Mouse (Mus musculus) kidney, postnatal 0 days (tissue): ENCODE results near the gene Sprr2h. TPM values are rescaled to one million over a fixed set of nuclear protein-coding genes. Genes with fewer than 3 reads are reported as not detected.

ENCODE experiments used
- ATAC-seq: fragments of 200-750 bp; cut with Nextera tagmentation; replicated peaks from 2 replicates; pipeline ENCODE4 v1.8.0; 2017; ENCODE audit warnings: low read depth, moderate number of reproducible peaks, moderate TSS enrichment, moderate library complexity; ENCODE audit not compliant: low FRiP score
- DNase-seq: peaks from one replicate; pipeline ENCODE4 v3.0.0-alpha.2; 2016; ENCODE audit warnings: low spot score
- H3K27ac ChIP-seq: fragments of 300-500 bp; sonication (generic); 2 replicates; pipeline ENCODE4 v1.5.1; 2014; ENCODE audit warnings: mild to moderate bottlenecking
- H3K27me3 ChIP-seq: fragments of 300-500 bp; sonication (generic); 2 replicates; pipeline ENCODE4 v1.6.1; 2014; ENCODE audit warnings: low read length, mixed read lengths; ENCODE audit not compliant: insufficient read depth
- H3K36me3 ChIP-seq: fragments of 300-500 bp; sonication (generic); 2 replicates; pipeline ENCODE4 v1.6.1; 2014; ENCODE audit warnings: low read length, mixed read lengths; ENCODE audit not compliant: insufficient read depth
- H3K4me1 ChIP-seq: fragments of 300-500 bp; sonication (generic); replicated peaks from 2 replicates; pipeline ENCODE4 v1.6.1; 2014; ENCODE audit warnings: antibody characterized with exemption, low read length, mixed read lengths; ENCODE audit not compliant: insufficient read depth
- H3K4me2 ChIP-seq: fragments of 300-500 bp; sonication (generic); 2 replicates; pipeline ENCODE4 v1.6.1; 2014; ENCODE audit warnings: mild to moderate bottlenecking, low read length, moderate library complexity, mixed read lengths
- H3K4me3 ChIP-seq: fragments of 300-500 bp; sonication (generic); replicated peaks from 2 replicates; pipeline ENCODE4 v1.5.1; 2014; ENCODE audit warnings: low read depth, low read length
- H3K9ac ChIP-seq: fragments of 300-500 bp; sonication (generic); 2 replicates; pipeline ENCODE4 v1.6.1; 2014; ENCODE audit warnings: low read depth, low read length
- H3K9me3 ChIP-seq: fragments of 300-500 bp; sonication (generic); replicated peaks from 2 replicates; pipeline ENCODE4 v1.6.1; 2016; ENCODE audit warnings: low read length, inconsistent platforms, mixed read lengths
- CTCF ChIP-seq: IDR thresholded peaks from 2 replicates; pipeline ENCODE4 v1.5.1; 2016; ENCODE audit warnings: antibody characterized with exemption, low read depth, mild to moderate bottlenecking, moderate library complexity
- WGBS: fragments of 180-500 bp; shearing (Covaris S2); extraction: QIAGEN DNeasy Blood & Tissue Kit; methylation state at CpG from one replicate; pipeline ENCODE4 v1.1.7; 2014; 5-methylcytosine and 5-hydroxymethylcytosine counted together
- polyA plus RNA-seq: library from polyadenylated mRNA; unstranded; fragments of >200 nt; fragmentation: Nextera tagmentation; extraction: Ambion mirVana; gene quantifications from 2 replicates; pipeline ENCODE4 v1.2.1, GENCODE M21; 2015

The Sprr2h gene
- polyA plus RNA-seq, 1 experiment from 2014 or later: not detected

GRCm38 (mm10) chr3:92394301-92394700, 8.8 kb downstream of the Sprr2h start:
- WGBS: 34% methylated on average over 1 of the region's 1 CpGs
- Histone ChIP-seq H3K36me3 (no peaks in the 10 kb centered on the region), H3K4me3 (no peak overlapping the region), H3K4me2 (no peak overlapping the region), H3K27ac (no peak overlapping the region), H3K4me1 (no peaks in the 10 kb centered on the region), H3K9ac (no peak overlapping the region), H3K27me3 (no peaks in the 10 kb centered on the region), H3K9me3 (no peaks in the 10 kb centered on the region)
- peak; percentile 66 for TF ChIP-seq CTCF
- peak; percentile 30 for DNase-seq
- ATAC-seq: no peak

DNA sequence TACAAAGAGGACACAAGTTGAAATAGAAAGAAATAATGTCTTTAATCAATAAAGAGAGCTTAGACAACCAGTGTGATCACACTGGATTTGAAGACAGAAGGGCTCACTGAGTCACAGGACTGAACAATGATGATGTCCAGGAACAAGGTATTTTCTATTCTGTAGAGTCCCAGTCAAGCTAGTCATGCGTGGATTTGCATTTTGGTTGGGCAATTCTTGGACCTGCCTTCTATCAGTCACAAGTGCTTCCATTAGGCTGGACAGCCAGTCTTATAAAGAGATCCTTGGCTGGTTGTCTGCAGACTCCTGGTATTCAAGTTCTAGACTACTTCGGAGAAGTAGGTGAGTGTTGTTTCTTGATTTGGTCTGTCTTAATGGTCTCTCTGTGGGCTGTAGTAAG, 22.2 kb downstream of the Sprr2h start, which contains the start of gene Sprr2i:
TSS of gene Sprr2i (plus strand) at position 301 of the 400 bp plus-strand sequence.
- no peaks in the 10 kb centered on the region for H3K4me1 ChIP-seq
- H3K27ac ChIP-seq: no peak within 1 kb of the TSS
- DNase-seq (no peak), ATAC-seq (no peak)
- H3K9ac ChIP-seq: no peak within 1 kb of the TSS
- no peaks in the 10 kb centered on the region for H3K9me3 ChIP-seq
- H3K27me3 ChIP-seq: no peaks in the 10 kb centered on the region
- no peak within 1 kb of the TSS for H3K4me3 ChIP-seq
- no peaks in the 10 kb centered on the region for H3K36me3 ChIP-seq
- H3K4me2 ChIP-seq: no peak within 1 kb of the TSS
- WGBS: 90% methylated on average over 2 of the region's 2 CpGs
- TF ChIP-seq CTCF: no peak

DNA sequence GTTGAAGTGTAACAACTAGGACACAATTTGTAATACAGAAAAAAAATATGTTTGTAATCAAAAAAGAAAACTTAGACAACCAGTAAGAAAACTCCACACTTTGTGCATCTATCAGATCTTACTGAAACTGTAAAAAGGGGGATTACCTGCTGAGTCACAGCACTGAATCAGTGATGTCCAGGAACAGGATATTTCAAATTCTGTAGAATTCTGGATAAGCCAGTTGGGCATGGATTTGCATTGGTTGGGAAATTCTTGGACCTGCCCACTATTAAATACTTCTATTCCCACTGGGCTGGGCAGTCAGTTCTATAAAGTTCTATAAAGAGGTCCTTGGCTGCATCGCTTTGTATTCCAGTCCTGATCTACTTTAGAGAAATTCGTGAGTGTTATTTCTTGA, 32.3 kb downstream of the Sprr2h start, which contains the start of gene Sprr2j-ps:
TSS of gene Sprr2j-ps (plus strand) at position 301 of the 400 bp plus-strand sequence.
- no peak within 1 kb of the TSS for H3K9ac ChIP-seq
- H3K4me3 ChIP-seq: no peak within 1 kb of the TSS
- no peak within 1 kb of the TSS for H3K27ac ChIP-seq
- DNase-seq (no peak), ATAC-seq (no peak)
- H3K36me3 ChIP-seq: no peaks in the 10 kb centered on the region
- no peaks in the 10 kb centered on the region for H3K9me3 ChIP-seq
- 92% methylated on average over 2 of the region's 2 CpGs for WGBS
- no peak within 1 kb of the TSS for H3K4me2 ChIP-seq
- no peaks in the 10 kb centered on the region for H3K4me1 ChIP-seq
- H3K27me3 ChIP-seq: no peaks in the 10 kb centered on the region
- TF ChIP-seq CTCF: no peak

DNA sequence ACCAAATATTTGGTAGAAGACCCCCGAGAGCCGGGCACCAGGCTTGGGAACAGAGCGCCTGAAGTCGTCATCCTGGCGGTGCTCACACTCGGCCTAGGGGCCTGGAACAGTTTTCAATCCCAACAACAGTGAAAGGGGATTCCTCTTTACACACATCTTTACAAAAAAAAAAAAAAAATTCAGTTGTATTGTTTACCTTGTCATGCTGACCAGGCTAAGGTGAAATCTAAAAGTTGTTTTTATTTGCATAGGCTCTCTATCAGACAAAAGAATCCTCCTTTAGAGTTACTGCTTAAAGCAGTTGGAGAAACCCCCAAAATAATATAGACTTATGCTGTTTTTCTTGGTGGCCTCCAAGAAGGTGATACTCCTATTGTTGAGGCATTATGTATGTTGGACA, 43.8 kb downstream of the Sprr2h start, which contains the start of gene Gm9774:
TSS of gene Gm9774 (minus strand) at position 101 of the 400 bp plus-strand sequence.
- Histone ChIP-seq H3K9me3 (no peaks in the 10 kb centered on the region), H3K9ac (no peak within 1 kb of the TSS), H3K4me2 (no peak within 1 kb of the TSS), H3K27me3 (no peaks in the 10 kb centered on the region), H3K36me3 (no peaks in the 10 kb centered on the region), H3K4me1 (no peaks in the 10 kb centered on the region), H3K4me3 (no peak within 1 kb of the TSS), H3K27ac (no peak within 1 kb of the TSS)
- no peak for TF ChIP-seq CTCF
- 92% methylated on average over 6 of the region's 6 CpGs for WGBS
- DNase-seq (no peak), ATAC-seq (no peak)

DNA sequence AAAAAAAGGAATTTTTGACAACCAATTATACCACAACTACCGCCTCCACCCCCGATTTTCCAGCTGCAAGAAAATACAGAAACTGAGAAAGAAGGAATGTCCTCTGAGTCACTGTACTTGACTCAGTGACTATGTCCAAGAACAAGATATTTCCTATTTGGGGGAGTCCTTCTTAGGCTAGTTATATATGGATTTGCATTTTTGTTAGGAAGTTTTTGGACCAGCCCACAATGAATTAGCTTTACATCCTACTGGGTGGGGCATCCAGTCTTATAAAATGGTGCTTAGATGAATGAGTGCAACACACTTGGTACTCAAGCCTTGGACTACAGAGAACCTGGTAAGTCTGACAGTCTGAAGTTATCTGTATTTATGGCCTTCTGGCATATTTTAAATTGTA, 46.8 kb downstream of the Sprr2h start, which contains the start of gene Sprr2k:
TSS of gene Sprr2k (plus strand) at position 301 of the 400 bp plus-strand sequence.
- Histone ChIP-seq H3K4me1 (no peaks in the 10 kb centered on the region), H3K27ac (no peak within 1 kb of the TSS), H3K9ac (no peak within 1 kb of the TSS), H3K36me3 (no peaks in the 10 kb centered on the region), H3K27me3 (no peaks in the 10 kb centered on the region), H3K4me2 (no peak within 1 kb of the TSS), H3K4me3 (no peak within 1 kb of the TSS), H3K9me3 (no peaks in the 10 kb centered on the region)
- no peak for DNase-seq
- TF ChIP-seq CTCF: no peak
- WGBS: 89% methylated on average over 2 of the region's 2 CpGs
- ATAC-seq: no peak

Other genes starting within 250 kb of the Sprr2h start
- gene Lelp1, start 242.9 kb upstream of the Sprr2h start, polyA plus RNA-seq: not detected in 2 replicates
- gene Sprr2a1, start 169.9 kb upstream of the Sprr2h start, polyA plus RNA-seq: 0.05 and 0.50 TPM in 2 replicates
- 9.6 and 27.3 TPM in 2 replicates for gene Sprr2a2, start 169.8 kb upstream of the Sprr2h start, polyA plus RNA-seq
- gene Sprr2a3, start 100.3 kb upstream of the Sprr2h start, polyA plus RNA-seq: 1.2 and 6.0 TPM in 2 replicates
- gene Sprr2b, start 69.1 kb upstream of the Sprr2h start, polyA plus RNA-seq: not detected in 2 replicates
- not detected in 2 replicates for gene Sprr2d, start 46.5 kb upstream of the Sprr2h start, polyA plus RNA-seq
- gene Sprr2e, start 33.5 kb upstream of the Sprr2h start, polyA plus RNA-seq: not detected in 2 replicates
- 30.3 and 58.0 TPM in 2 replicates for gene Sprr2f, start 20.5 kb upstream of the Sprr2h start, polyA plus RNA-seq
- gene Sprr2i, start 22.3 kb downstream of the Sprr2h start, polyA plus RNA-seq: not detected in 2 replicates
- gene Sprr2j-ps, start 32.4 kb downstream of the Sprr2h start, polyA plus RNA-seq: not detected in 2 replicates
- 9.6 and 10.3 TPM in 2 replicates for gene Gm9774, start 43.7 kb downstream of the Sprr2h start, polyA plus RNA-seq
- not detected in 2 replicates for gene Sprr2k, start 46.9 kb downstream of the Sprr2h start, polyA plus RNA-seq
- not detected in 2 replicates for gene Sprr1b, start 53.1 kb downstream of the Sprr2h start, polyA plus RNA-seq
- gene Sprr3, start 73.0 kb downstream of the Sprr2h start, polyA plus RNA-seq: 0.11 TPM in 1 of 2 replicates, not detected in the other
- gene Sprr1a, start 100.2 kb downstream of the Sprr2h start, polyA plus RNA-seq: 96.3 and 137 TPM in 2 replicates
- gene Sprr4, start 114.8 kb downstream of the Sprr2h start, polyA plus RNA-seq: not detected in 2 replicates
- gene 2310046K23Rik, start 148.8 kb downstream of the Sprr2h start, polyA plus RNA-seq: not detected in 2 replicates
- gene Ivl, start 188.1 kb downstream of the Sprr2h start, polyA plus RNA-seq: 0.97 and 1.4 TPM in 2 replicates
- gene Smcp, start 203.3 kb downstream of the Sprr2h start, polyA plus RNA-seq: not detected in 2 replicates
- not detected in 2 replicates for gene 2210017I01Rik, start 221.8 kb downstream of the Sprr2h start, polyA plus RNA-seq
- gene Lce6a, start 236.0 kb downstream of the Sprr2h start, polyA plus RNA-seq: not detected in 2 replicates